Mouse (Mus musculus) cerebellum, postnatal 36 days (tissue): ENCODE results near the gene Akap7.
A peak's percentile ranks its signal among the peaks of the same experiment; 100 is the strongest.
"Not testable (repeated sequence)": the region's sequence is repeated elsewhere in the genome, so short reads cannot be mapped to it uniquely, and the experiment has no call there.

Experiments used
- DNase-seq, 2 experiments: peaks; one replicate each; pipeline ENCODE4 v3.0.0; 2021 to 2022; ENCODE audit warnings: mixed read lengths in 2 of 2

Akap7 gene

DNA sequence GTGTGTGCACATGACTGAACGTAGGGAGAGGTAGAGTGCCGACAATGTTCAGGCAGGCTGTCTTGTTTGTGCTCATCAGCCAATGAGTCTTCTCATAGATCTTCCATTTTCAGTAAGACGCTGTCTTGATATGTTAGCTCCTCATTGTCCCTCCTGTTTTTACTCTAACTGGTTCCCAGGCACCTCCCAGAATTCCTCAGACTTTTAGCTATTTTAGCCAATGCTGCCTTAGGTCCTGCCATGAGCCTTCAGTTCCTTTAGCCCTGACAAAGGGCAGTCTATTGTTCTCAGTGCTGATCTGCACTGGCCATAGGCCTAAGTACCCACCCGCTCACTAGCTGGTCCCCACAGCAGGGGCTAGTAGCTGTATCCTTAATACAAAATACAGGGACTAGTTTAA lies 122.0 kb downstream of the Akap7 start:
- no peak for DNase-seq

DNA sequence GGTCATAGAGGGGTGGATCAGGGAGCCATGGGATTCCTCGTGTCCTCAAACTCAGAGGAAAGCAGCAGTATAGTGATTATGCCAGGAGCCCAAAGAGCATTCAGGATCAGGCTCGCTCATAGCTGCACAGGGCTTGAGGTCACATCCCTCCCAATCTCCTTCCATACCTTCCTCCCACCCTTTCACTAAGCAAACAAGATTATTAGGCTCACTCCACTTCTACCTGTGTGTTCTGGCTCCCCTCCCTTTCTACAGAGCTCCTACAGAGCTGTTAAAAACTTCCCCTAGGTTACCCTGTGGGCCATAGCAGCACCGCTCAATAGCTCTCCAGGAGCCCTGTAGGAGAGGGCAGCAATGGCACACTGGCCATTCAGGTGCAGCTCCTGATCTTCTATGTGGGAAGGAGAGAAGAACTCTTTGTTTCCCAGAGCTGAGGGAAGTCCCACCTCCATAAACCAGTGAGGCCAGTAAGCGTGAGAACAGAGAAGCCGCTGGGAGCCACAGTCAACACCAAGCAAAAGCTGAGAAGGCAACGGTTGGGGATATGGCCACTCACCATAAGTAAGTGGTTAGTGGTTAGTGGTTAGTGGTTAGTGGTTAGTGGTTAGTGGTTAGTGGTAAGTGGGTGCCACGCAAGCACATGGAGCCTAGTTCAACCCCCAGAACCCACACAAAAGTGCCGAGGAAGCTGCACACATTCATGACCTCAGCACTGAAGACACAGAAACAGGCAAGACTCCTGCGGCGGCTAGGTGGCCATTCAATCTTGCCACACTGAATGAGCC lies 122.7 kb downstream of the Akap7 start:
- DNase-seq, result no peak

GRCm38 (mm10) chr10:25183271-25183670 lies 124.4 kb downstream of the Akap7 start:
- DNase-seq, result no peak

- DNase-seq, result no peak
Measured at GRCm38 (mm10) chr10:25179030-25179429, 128.6 kb downstream of the Akap7 start.

GRCm38 (mm10) chr10:25177270-25177669 lies 130.4 kb downstream of the Akap7 start:
- DNase-seq, result peak; percentile 42 to 47

DNA sequence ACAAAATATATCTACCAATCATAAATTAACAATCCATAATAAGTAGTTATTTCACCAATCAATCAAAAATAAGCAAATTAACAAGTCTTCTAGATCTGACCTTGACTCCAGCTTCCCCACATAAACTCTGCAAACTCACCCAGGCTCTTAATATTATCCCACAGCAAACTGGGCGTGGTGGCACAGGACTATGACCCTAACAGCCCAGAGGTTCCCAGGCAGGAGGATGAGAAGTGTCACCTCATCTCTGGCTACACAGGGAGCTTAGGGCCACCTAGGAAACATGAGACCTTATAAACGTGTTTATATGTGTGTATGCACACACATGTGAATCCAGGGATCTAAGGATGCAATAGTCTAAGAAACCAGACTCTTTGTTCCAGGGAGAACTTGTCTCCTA lies 132.8 kb downstream of the Akap7 start:
- no peak for DNase-seq

DNA sequence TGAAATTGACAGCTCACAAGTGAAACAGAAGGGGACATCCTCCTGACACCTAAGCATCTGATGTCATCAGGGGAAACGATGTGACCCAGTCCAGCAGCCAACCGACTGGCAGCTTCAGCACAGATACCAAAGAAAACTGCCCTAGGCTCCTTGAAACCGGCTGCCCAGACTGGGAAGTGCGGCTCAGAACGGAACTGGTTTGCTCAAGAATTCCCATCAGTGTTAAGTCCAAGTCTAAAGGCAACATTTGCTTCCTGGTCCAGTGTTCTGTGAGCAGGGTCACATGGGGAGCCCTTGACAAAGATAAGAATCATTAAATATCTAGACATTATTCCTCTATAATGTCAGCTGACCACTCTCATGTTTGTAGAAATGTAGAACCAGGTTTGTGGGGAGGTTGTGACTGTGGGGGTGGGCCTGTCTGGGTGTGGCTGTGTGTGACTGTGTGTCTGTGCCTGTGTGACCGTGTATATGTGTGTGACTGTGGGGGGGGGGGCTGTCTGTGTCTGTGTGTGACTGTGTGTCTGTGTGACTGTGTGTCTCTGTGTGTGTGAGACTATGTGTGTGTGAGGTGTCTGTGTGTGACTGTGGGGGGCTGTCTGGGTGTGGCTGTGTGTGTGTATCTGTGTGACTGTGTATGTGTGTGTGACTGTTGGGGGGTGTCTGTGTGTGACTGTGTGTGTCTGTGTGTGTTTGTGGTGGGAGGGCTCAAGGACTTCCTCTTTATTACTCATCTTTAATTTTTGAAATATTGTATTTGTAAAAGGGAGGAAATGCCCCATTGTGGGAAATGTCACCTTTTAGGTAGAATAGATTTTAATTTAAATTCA lies 140.1 kb downstream of the Akap7 start:
- DNase-seq, result no peak

DNA sequence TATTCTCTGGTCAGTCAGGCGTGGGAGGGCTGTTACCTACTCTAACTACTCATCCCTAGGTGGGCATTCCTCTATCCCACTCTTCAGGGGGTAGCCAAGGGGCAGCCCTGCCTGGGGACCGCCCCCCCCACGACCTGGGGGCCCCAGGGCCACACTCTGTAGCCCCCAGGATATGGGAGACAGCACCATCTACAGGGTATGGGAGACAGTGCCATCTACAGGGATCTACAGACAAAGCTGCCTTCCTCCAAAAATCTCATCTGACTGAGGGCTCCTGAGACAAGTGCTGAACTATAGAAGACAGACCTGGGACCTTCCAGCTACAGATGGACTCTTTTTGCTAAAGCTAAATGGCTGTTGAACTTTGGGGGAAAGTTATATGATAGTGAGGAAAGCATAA lies 144.2 kb downstream of the Akap7 start:
- DNase-seq, result not testable (repeated sequence)

- no peak for DNase-seq
Measured at GRCm38 (mm10) chr10:25161701-25162100, 146.0 kb downstream of the Akap7 start.

GRCm38 (mm10) chr10:25158651-25159050 lies 149.0 kb downstream of the Akap7 start:
- no peak for DNase-seq

DNA sequence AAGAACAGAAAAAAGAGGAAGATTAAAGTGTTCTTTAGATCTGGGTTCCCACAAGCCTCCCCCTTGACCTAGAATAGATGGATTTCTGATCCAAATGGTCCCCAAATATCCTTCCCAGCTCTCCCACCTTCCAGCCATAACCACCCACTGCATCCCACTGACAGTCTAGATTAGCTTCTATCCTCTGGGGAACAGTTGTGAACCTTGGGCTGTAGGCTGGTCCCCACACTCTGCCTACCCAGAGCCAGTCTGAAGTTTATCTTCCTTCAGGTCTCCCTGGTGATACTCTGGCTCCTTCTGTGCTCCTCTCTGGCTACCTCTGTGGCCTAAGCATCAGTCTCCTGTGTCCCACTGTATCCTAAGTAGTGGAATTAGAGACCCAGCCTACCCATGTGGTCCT lies 150.3 kb downstream of the Akap7 start:
- DNase-seq, result no peak

DNA sequence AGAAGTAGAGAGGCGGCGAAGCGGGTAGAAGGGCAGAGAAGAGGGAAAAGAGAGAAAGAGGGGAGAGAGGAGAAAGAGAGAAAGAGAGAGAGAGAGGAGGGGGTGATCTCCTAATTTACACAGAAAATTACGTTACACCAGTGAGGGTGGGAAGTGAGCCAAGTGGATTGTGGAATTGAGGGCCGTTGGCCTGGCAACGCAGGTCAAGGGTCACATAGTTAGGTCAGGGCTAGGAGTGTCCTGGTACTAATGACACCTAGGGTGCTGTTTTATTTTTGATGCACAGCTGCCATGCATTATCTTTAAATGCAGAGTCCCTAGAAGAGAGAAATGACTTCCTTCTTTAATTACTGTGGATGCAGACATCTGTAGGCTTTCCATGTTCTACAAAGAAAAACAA lies 153.4 kb downstream of the Akap7 start:
- no peak for DNase-seq

DNA sequence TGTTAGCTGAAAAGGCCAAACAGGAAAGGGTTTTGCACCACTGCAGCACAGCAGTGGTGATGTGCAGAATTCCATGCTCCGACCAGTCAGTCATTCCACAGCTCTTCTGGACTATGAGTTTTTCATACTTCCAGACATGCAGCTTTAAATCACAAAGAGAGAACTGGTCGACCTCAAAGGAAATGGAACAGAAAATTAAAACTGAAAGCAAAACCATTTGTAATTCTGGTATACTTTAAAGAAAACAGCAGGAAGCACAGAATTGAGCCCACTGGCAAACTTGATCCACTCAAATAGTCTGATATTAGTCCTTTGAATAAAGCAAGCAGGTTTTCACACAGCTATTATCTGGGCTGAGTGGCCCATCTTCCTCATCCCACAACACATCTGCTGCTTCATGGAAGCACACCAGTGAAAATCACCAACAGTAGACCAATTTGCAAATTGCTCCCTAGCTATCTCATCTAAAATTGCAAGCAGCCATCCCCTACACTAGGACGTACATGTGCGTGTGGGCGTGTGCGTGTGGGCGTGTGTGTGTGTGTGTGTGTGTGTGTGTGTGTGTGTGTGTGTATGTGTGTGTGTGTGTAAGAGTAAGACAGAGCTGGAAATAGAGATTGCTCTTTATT lies 156.4 kb downstream of the Akap7 start:
- no peak for DNase-seq

GRCm38 (mm10) chr10:25145851-25146250 lies 161.8 kb downstream of the Akap7 start:
- no peak for DNase-seq

- no peak for DNase-seq
Measured at GRCm38 (mm10) chr10:25144787-25145761, 162.6 kb downstream of the Akap7 start.

- no peak for DNase-seq
Measured at GRCm38 (mm10) chr10:25141781-25142180, 165.9 kb downstream of the Akap7 start.

DNA sequence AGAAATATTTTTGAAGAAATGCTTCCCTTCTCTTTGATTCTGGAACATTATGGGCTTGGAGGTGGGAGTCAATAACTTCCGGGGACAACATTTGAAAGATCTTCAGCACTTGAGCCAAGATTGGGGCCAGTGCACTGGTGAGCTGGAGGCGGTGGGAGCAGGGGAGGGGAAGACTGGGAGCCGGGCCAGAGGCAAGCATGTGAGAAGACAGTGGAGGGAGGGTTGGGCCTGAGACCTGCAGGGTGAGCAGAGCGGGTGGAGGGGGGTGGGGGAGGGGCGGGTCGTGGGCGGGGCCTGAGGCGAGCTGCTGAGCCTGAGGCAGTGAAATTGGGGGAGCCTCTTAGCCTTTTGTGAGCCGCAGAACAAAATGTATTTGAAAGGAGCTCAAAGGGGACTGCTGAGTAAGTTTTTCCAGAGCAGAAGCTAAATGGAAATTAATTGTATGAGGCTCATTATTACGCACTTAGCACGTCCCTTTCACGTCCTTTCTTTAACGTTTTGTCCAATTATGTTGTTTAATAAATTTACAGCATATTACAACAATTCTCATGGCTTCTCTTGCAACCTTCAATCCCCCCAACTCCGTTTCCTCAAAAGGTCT lies 167.4 kb downstream of the Akap7 start:
- peak in 1 of 2 experiments; percentile 26 for DNase-seq

DNA sequence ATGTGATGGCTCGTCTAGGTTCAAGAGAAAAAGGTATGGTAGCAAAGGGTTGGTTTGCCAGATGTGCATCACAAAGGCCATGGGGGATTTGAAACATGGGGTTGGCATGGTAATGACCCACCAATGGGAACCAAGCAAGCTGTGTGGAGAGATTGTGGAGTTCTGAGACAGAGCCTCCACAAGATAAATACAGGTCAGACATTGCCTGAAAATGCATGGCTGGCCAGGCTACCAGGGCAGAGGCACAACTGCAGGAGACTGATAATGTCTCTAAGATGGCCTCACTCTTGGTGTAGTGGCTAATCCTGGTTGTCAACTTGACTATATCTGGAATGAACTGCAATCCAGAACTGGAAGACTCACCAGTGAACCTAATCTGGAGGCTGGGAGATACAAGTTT lies 174.1 kb downstream of the Akap7 start:
- DNase-seq, result no peak

- DNase-seq, result no peak
Measured at GRCm38 (mm10) chr10:25128455-25128863, 179.2 kb downstream of the Akap7 start.

GRCm38 (mm10) chr10:25126035-25126434 lies 181.6 kb downstream of the Akap7 start:
- no peak for DNase-seq

DNA sequence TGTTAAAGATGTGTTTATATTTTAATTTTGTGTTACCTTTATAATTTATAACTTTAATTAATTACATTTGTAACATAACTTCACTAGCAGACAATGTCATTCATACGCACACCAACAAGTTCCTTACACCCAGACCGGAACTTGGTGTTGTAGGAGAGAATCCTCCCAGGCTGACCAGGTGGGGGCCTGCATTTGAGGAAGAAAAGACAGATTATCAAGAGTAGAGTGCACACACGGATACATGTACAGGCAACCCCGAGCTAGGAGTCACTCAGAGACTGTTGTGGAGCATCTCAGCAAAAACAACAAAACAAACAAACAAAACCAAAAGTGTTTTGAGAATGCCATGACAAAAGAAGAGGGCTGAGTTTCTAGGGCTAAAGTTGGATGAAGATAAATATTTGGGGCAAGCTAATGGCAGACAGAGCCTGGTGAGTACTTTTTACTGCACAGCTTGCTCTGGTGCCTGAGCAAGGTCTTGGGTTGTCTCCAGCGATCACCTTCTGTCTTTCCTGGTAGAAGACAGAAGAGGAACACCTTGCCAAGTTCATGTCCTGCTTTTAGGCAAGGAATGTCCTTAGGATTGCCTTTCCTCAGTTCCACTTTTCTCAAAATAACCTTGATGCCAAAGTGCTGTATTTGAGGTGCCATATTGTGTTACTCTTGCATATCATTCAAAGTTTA lies 186.7 kb downstream of the Akap7 start:
- DNase-seq, result peak; percentile 77 to 86
